Mouse (Mus musculus): ENCODE measurements around the gene Hnf4a. TPM values are rescaled to one million over a fixed set of nuclear protein-coding genes. Genes with fewer than 3 reads are reported as not detected.

Hnf4a gene
- polyA plus RNA-seq, 1 experiment from 2014 or later: 18.9 TPM

DNA sequence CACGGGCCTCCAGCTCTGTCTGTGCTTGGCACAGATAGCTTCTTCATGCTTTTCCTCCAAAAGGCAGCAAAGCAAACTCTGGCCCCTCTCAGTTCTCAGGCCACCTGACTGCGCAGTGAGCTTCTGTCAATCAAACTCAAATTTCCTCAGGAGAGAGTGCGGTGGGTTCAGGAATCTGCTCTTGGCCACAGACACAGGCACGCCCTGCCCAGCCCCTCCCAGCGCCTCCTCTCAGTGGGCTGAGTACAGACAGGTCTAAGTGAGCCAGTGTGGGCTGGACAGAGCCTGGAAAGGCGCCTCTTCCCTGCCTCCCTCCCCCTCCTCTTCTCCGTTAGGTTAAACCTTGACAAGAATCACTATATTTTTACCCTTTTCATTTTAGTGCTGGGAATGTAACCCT is 101.4 kb downstream of the Hnf4a start:
- Histone ChIP-seq H3K4me2 (replicated peaks; ENCODE audit: low read depth, low read length) (no peak overlapping the region), H3K27me3 (ENCODE audit: control insufficient read depth, insufficient read depth, low read length) (no peaks in the 10 kb centered on the region), H3K36me3 (ENCODE audit: control insufficient read depth, insufficient read depth, low read length) (peaks cover 28% of the 10 kb centered on the region), H3K9me3 (ENCODE audit: control insufficient read depth, low read depth, low read length) (no peaks in the 10 kb centered on the region), H3K4me1 (ENCODE audit: control insufficient read depth, insufficient read depth, low read length) (peaks cover 2% of the 10 kb centered on the region), H3K9ac (replicated peaks; ENCODE audit: low read depth, low read length) (no peak overlapping the region), H3K27ac (ENCODE audit: low read length) (no peak overlapping the region), H3K4me3 (ENCODE audit: low read depth, low read length) (no peak overlapping the region)
- ATAC-seq (ENCODE audit: insufficient number of reproducible peaks, insufficient read depth, low FRiP score, low read depth): no peak
- WGBS: 83% methylated on average over 7 of the region's 7 CpGs

DNA sequence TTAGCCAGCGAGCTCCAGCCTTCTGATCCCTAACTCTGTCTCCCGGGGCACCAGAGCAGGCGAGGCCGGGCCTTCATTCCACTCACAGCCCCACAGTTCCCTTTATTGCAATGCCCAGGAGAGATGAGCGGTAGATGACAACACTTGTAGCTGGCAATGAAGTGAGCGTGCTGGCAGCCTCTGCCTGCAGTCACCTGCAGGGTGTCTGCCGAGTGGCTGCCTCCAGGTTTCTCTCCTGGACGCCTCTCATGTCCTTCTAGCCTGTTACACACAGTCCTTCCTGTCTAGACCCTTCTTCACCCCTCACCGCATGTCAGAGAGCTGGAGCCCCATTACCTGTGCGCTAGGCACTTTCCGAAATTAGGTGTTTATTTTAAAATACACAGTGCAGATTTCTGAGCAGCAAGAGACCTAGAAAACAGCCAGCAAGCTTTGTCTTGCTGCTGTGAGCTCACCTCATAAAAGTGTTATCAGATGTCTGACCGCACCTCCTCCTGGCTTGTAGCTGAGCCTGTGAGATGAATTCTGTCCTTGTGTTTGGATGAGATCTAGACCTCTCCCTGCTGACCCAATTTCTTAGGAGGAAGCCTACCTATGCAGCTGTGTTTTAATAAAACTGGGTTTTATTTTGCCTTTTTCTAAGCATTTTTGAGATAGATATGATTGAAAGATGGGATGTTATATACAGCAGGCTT is 102.8 kb downstream of the Hnf4a start:
- Histone ChIP-seq H3K36me3 (ENCODE audit: control insufficient read depth, insufficient read depth, low read length) (peaks cover 34% of the 10 kb centered on the region), H3K9me3 (ENCODE audit: control insufficient read depth, low read depth, low read length) (no peaks in the 10 kb centered on the region), H3K4me2 (replicated peaks; ENCODE audit: low read depth, low read length) (no peak overlapping the region), H3K9ac (replicated peaks; ENCODE audit: low read depth, low read length) (no peak overlapping the region), H3K4me1 (ENCODE audit: control insufficient read depth, insufficient read depth, low read length) (no peaks in the 10 kb centered on the region), H3K4me3 (ENCODE audit: low read depth, low read length) (no peak overlapping the region), H3K27me3 (ENCODE audit: control insufficient read depth, insufficient read depth, low read length) (no peaks in the 10 kb centered on the region), H3K27ac (ENCODE audit: low read length) (no peak overlapping the region)
- no peak for ATAC-seq (ENCODE audit: insufficient number of reproducible peaks, insufficient read depth, low FRiP score, low read depth)
- 87% methylated on average over 12 of the region's 12 CpGs for WGBS

DNA sequence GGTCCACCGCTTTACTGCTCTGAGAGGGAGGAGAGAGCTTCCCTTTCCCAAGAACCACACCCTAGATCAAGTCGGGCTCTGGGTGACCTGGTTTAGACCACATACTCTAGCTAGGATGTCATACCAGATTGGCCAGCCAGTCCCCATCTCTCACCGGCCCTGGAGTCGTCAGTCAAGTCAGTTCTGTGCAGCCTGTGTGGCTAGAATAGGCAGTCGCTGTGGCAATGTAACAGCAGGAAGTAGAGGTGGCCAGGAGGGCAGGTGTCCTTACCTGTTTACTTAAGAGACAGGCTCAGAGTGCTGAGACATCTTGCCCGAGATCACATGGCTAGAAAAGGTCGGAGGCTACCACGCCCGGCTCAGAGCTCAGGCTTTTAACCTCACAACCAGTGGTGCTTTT is 104.6 kb downstream of the Hnf4a start:
- Histone ChIP-seq H3K36me3 (ENCODE audit: control insufficient read depth, insufficient read depth, low read length) (peaks cover 41% of the 10 kb centered on the region), H3K9me3 (ENCODE audit: control insufficient read depth, low read depth, low read length) (no peaks in the 10 kb centered on the region), H3K27ac (ENCODE audit: low read length) (no peak overlapping the region), H3K4me2 (replicated peaks; ENCODE audit: low read depth, low read length) (no peak overlapping the region), H3K4me3 (ENCODE audit: low read depth, low read length) (no peak overlapping the region), H3K9ac (replicated peaks; ENCODE audit: low read depth, low read length) (no peak overlapping the region), H3K4me1 (ENCODE audit: control insufficient read depth, insufficient read depth, low read length) (no peaks in the 10 kb centered on the region), H3K27me3 (ENCODE audit: control insufficient read depth, insufficient read depth, low read length) (no peaks in the 10 kb centered on the region)
- 72% methylated on average over 9 of the region's 9 CpGs for WGBS
- no peak for ATAC-seq (ENCODE audit: insufficient number of reproducible peaks, insufficient read depth, low FRiP score, low read depth)

GRCm38 (mm10) chr2:163613206-163613605 is 106.6 kb downstream of the Hnf4a start:
- no peak overlapping the region for H3K27ac ChIP-seq (ENCODE audit: low read length)
- WGBS: 92% methylated on average over 5 of the region's 5 CpGs
- peaks cover 43% of the 10 kb centered on the region for H3K36me3 ChIP-seq (ENCODE audit: control insufficient read depth, insufficient read depth, low read length)

GRCm38 (mm10) chr2:163613990-163614389 is 107.4 kb downstream of the Hnf4a start:
- Histone ChIP-seq H3K27me3 (ENCODE audit: control insufficient read depth, insufficient read depth, low read length) (no peaks in the 10 kb centered on the region), H3K9ac (replicated peaks; ENCODE audit: low read depth, low read length) (no peak overlapping the region), H3K4me2 (replicated peaks; ENCODE audit: low read depth, low read length) (no peak overlapping the region), H3K36me3 (ENCODE audit: control insufficient read depth, insufficient read depth, low read length) (peaks cover 50% of the 10 kb centered on the region), H3K9me3 (ENCODE audit: control insufficient read depth, low read depth, low read length) (no peaks in the 10 kb centered on the region), H3K27ac (ENCODE audit: low read length) (no peak overlapping the region), H3K4me3 (ENCODE audit: low read depth, low read length) (no peak overlapping the region), H3K4me1 (ENCODE audit: control insufficient read depth, insufficient read depth, low read length) (no peaks in the 10 kb centered on the region)
- WGBS: 89% methylated on average over 4 of the region's 4 CpGs
- no peak for ATAC-seq (ENCODE audit: insufficient number of reproducible peaks, insufficient read depth, low FRiP score, low read depth)

More at GRCm38 (mm10) chr2:163613206-163613605, 106.6 kb downstream of the Hnf4a start:
- Histone ChIP-seq H3K27me3 (ENCODE audit: control insufficient read depth, insufficient read depth, low read length) (no peaks in the 10 kb centered on the region), H3K4me1 (ENCODE audit: control insufficient read depth, insufficient read depth, low read length) (no peaks in the 10 kb centered on the region), H3K4me2 (replicated peaks; ENCODE audit: low read depth, low read length) (no peak overlapping the region), H3K9me3 (ENCODE audit: control insufficient read depth, low read depth, low read length) (no peaks in the 10 kb centered on the region), H3K9ac (replicated peaks; ENCODE audit: low read depth, low read length) (no peak overlapping the region), H3K4me3 (ENCODE audit: low read depth, low read length) (no peak overlapping the region)
- no peak for ATAC-seq (ENCODE audit: insufficient number of reproducible peaks, insufficient read depth, low FRiP score, low read depth)

DNA sequence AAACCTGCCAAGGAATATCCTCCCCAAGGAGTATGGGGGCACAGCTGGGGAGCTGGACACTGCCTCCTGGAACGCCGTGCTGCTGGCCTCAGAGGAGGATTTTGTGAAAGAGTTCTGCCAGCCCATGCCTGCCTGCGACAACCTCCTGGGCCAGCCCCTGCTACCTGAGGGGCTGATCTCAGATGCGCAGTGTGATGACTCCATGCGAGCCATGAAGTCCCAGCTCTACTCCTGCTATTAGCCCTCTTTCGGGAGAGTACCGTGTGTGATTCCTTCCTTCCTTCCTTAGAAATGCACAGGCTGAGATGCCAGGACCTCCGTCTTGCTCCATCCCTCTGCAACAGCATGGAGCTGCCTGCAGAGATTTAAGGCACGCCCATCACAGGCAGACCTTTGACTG is 108.8 kb downstream of the Hnf4a start:
- H3K27me3 ChIP-seq (ENCODE audit: control insufficient read depth, insufficient read depth, low read length): no peaks in the 10 kb centered on the region
- ATAC-seq (ENCODE audit: insufficient number of reproducible peaks, insufficient read depth, low FRiP score, low read depth): no peak
- H3K36me3 ChIP-seq (ENCODE audit: control insufficient read depth, insufficient read depth, low read length): peaks cover 52% of the 10 kb centered on the region
- H3K9me3 ChIP-seq (ENCODE audit: control insufficient read depth, low read depth, low read length): no peaks in the 10 kb centered on the region
- 93% methylated on average over 9 of the region's 9 CpGs for WGBS
- H3K4me3 ChIP-seq (ENCODE audit: low read depth, low read length): no peak overlapping the region
- H3K9ac ChIP-seq (replicated peaks; ENCODE audit: low read depth, low read length): no peak overlapping the region
- no peaks in the 10 kb centered on the region for H3K4me1 ChIP-seq (ENCODE audit: control insufficient read depth, insufficient read depth, low read length)
- H3K4me2 ChIP-seq (replicated peaks; ENCODE audit: low read depth, low read length): no peak overlapping the region
- no peak overlapping the region for H3K27ac ChIP-seq (ENCODE audit: low read length)

DNA sequence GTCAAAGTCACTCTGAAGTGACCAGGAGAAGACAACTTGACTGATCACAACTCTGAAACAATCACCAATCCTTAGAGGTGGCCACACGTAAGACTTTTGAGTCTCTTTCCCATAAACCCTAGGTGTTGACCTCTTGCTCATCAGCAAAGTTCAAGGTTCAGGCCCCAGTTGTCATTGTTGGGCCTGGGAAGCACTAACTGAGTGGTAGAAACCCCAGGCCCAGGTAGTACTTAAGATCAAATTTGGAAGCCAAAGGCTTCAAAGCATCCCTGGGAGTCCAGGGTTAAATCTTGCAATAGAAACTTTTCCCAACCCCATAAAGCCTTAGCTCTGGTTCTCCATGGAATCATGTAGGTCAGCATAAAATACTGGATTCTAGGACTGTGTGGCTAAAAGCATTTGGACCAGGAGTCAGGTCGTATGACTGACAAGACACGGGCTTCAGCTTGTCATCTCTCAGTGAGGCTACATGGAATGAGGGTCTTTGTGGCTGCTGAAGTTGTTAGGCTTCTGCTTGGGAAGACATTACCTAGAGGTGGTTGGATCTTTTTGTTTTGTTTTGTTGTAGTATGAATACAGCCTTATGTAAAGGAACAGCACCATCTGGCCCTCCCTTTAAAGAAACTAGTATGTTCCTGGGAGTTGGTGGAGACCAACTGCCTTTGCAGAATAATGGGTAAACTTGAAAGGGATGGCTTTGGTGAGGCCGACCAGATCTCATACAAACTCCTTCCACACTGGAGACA is 109.5 kb downstream of the Hnf4a start:
- no peaks in the 10 kb centered on the region for H3K9me3 ChIP-seq (ENCODE audit: control insufficient read depth, low read depth, low read length)
- H3K36me3 ChIP-seq (ENCODE audit: control insufficient read depth, insufficient read depth, low read length): peaks cover 57% of the 10 kb centered on the region
- H3K4me1 ChIP-seq (ENCODE audit: control insufficient read depth, insufficient read depth, low read length): no peaks in the 10 kb centered on the region
- H3K4me2 ChIP-seq (replicated peaks; ENCODE audit: low read depth, low read length): no peak overlapping the region
- 83% methylated on average over 4 of the region's 4 CpGs for WGBS
- H3K27ac ChIP-seq (ENCODE audit: low read length): no peak overlapping the region
- no peak overlapping the region for H3K9ac ChIP-seq (replicated peaks; ENCODE audit: low read depth, low read length)
- H3K27me3 ChIP-seq (ENCODE audit: control insufficient read depth, insufficient read depth, low read length): no peaks in the 10 kb centered on the region
- no peak for ATAC-seq (ENCODE audit: insufficient number of reproducible peaks, insufficient read depth, low FRiP score, low read depth)
- H3K4me3 ChIP-seq (ENCODE audit: low read depth, low read length): no peak overlapping the region

- WGBS: 77% methylated on average over 3 of the region's 3 CpGs
- Histone ChIP-seq H3K27ac (ENCODE audit: low read length) (no peak overlapping the region), H3K9me3 (ENCODE audit: control insufficient read depth, low read depth, low read length) (no peaks in the 10 kb centered on the region), H3K4me1 (ENCODE audit: control insufficient read depth, insufficient read depth, low read length) (no peaks in the 10 kb centered on the region), H3K4me3 (ENCODE audit: low read depth, low read length) (no peak overlapping the region), H3K4me2 (replicated peaks; ENCODE audit: low read depth, low read length) (no peak overlapping the region), H3K36me3 (ENCODE audit: control insufficient read depth, insufficient read depth, low read length) (peaks cover 53% of the 10 kb centered on the region), H3K9ac (replicated peaks; ENCODE audit: low read depth, low read length) (no peak overlapping the region), H3K27me3 (ENCODE audit: control insufficient read depth, insufficient read depth, low read length) (no peaks in the 10 kb centered on the region)
- no peak for ATAC-seq (ENCODE audit: insufficient number of reproducible peaks, insufficient read depth, low FRiP score, low read depth)
Measured at GRCm38 (mm10) chr2:163616652-163617227, 110.1 kb downstream of the Hnf4a start.

Measured in stomach, embryonic 14.5 days (tissue).